In the genomic region with DNA sequence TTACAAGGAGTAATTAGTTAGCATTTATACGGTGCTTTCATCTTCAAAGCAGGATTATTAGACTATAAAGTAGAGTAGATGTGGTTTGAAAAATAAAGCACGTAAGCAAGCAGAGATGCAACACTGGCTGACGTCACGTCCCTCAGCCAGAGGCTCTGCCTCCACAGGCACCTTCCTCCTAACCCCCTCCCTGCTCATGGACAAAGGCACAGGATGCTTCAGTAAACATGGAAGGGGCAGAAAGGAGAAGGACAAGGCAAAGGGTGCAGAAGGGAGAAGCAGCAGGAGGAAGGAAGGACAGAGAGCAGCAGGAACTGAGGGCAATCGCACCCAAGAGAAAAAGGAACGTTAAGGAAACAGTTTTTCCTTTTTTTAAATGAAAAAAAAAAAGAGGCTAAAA, we compare ENCODE assay signal across 24 mouse cellular contexts. TPM values are rescaled to one million over a fixed set of nuclear protein-coding genes. Genes with fewer than 3 reads are reported as not detected.
DNase-seq lines count a peak whose midpoint lies in the region; ATAC-seq and TF ChIP-seq lines count a peak whose summit lies in the region.
"Had no signal": no experiment of that assay in that cellular context is flagged by ENCODE, and none has a peak within 500 bp of the region (broad histone marks: within the 10 kb centered on the region; RNA-seq: fewer than 3 reads in every experiment).

No protein-coding gene starts in this region.

- no peak for TF ChIP-seq POLR2A in lung, adult 2 months (IDR thresholded peaks at IDR 0.05; ENCODE audit: borderline replicate concordance, extremely low read depth, low read depth, low read length)
- no peak for TF ChIP-seq POLR2A in thymus, adult 2 months (IDR thresholded peaks at IDR 0.05; ENCODE audit: control insufficient read depth, extremely low read depth, insufficient read depth, low read length, poor library complexity)

- no peak overlapping the region for H3K27ac ChIP-seq in thymus, adult 2 months (ENCODE audit: control insufficient read depth, insufficient read depth, low read length)
- H3K27ac ChIP-seq: embryonic facial prominence, embryonic 13.5 days; embryonic facial prominence, embryonic 15.5 days; forebrain, embryonic 10.5 days; forebrain, embryonic 12.5 days had no signal

- DNase-seq in lung, postnatal 10 days, result peak; percentile 42
- no peak for DNase-seq in lung, adult 2 months
- peak; percentile 55 for DNase-seq in lung, postnatal 36 days
- no peak for DNase-seq in layer of hippocampus, adult 8-10 months (ENCODE audit: low spot score in 2 of 2)
- no peak for DNase-seq in thymus, adult 2 months
- no peak for DNase-seq in frontal cortex, postnatal 25 days (ENCODE audit: low spot score in 2 of 2)
- DNase-seq: adrenal gland, adult 2 months; adrenal gland, postnatal 10 days; adrenal gland, postnatal 25 days; cerebellum, adult 11 months; cerebellum, adult 18-20 months; cerebellum, adult 8-10 months; cerebellum, adult 9-11 months; cerebellum, postnatal 14 days; cerebellum, postnatal 36 days; embryo, embryonic 11 days had no signal

- peaks cover 2% of the 10 kb centered on the region; the same call in 1 of the 2 replicates for H3K4me1 ChIP-seq in lung, adult 2 months (ENCODE audit: control insufficient read depth, insufficient read depth, low read length)
- peaks cover 24% of the 10 kb centered on the region for H3K4me1 ChIP-seq in megakaryocyte, embryonic 14.5 days
- no peaks in the 10 kb centered on the region for H3K4me1 ChIP-seq in thymus, adult 2 months (replicated peaks; ENCODE audit: control insufficient read depth, insufficient read depth, low read length)

- TF ChIP-seq CTCF in lung, adult 2 months (IDR thresholded peaks at IDR 0.05; ENCODE audit: insufficient read depth, low read length), result no peak
- no peak for TF ChIP-seq CTCF in thymus, adult 2 months (IDR thresholded peaks at IDR 0.05; ENCODE audit: borderline replicate concordance, control insufficient read depth, extremely low read depth, insufficient read depth, low read length, poor library complexity)

- ATAC-seq in granulocyte monocyte progenitor cell, adult 5-6 weeks (replicated peaks; ENCODE audit: poor library complexity, severe bottlenecking), result peak; percentile 56
- ATAC-seq: forebrain, embryonic 14.5 days had no signal

- H3K4me3 ChIP-seq in lung, adult 2 months (replicated peaks; ENCODE audit: extremely low read depth, low read depth, low read length), result no peak overlapping the region
- peak overlapping the region; percentile 78 for H3K4me3 ChIP-seq in megakaryocyte, embryonic 14.5 days (replicated peaks)
- H3K4me3 ChIP-seq in thymus, adult 2 months (ENCODE audit: control insufficient read depth, insufficient read depth, low read length), result no peak overlapping the region
- H3K4me3 ChIP-seq: embryonic facial prominence, embryonic 13.5 days; embryonic facial prominence, embryonic 15.5 days; erythroblast, embryonic 14.5 days; forebrain, embryonic 10.5 days; forebrain, embryonic 12.5 days had no signal

- H3K27me3 ChIP-seq in megakaryocyte, embryonic 14.5 days (replicated peaks), result no peaks in the 10 kb centered on the region
- no peaks in the 10 kb centered on the region for H3K27me3 ChIP-seq in thymus, adult 2 months (ENCODE audit: control insufficient read depth, insufficient read depth, low read length)
- H3K27me3 ChIP-seq: embryonic facial prominence, embryonic 15.5 days had no signal

- WGBS in lung, adult 2 months, result 53% methylated on average over 6 of the region's 6 CpGs
- 76% methylated on average over 6 of the region's 6 CpGs for whole genome bisulfite sequencing in thymus, adult 2 months

- peaks cover 19% of the 10 kb centered on the region for H3K36me3 ChIP-seq in megakaryocyte, embryonic 14.5 days (replicated peaks; ENCODE audit: low read length)
- H3K36me3 ChIP-seq in thymus, adult 2 months (ENCODE audit: control insufficient read depth, insufficient read depth, low read length), result no peaks in the 10 kb centered on the region
- H3K36me3 ChIP-seq: embryonic facial prominence, embryonic 13.5 days; embryonic facial prominence, embryonic 15.5 days; forebrain, embryonic 12.5 days had no signal

- no peaks in the 10 kb centered on the region for H3K9me3 ChIP-seq in megakaryocyte, embryonic 14.5 days
- H3K9me3 ChIP-seq: embryonic facial prominence, embryonic 13.5 days; embryonic facial prominence, embryonic 15.5 days; forebrain, embryonic 10.5 days; forebrain, embryonic 12.5 days had no signal

RNA-seq across cellular contexts. Expression of gene Pex14, which starts 43.8 kb away (rescaled TPM):
- 36.3 and 39.2 TPM in 2 replicates for polyA plus RNA-seq in lung, adult 2 months (2012; rRNA removed)
- 12.0 and 19.9 TPM in 2 replicates for total RNA-seq in granulocyte monocyte progenitor cell, adult 5-6 weeks (2014; fragmentation: Nextera tagmentation)
- total RNA-seq in granulocyte monocyte progenitor cell, adult 5-6 weeks (2017), result 12.5 and 13.6 TPM in 2 replicates
- 40.1 and 45.3 TPM in 2 replicates for polyA plus RNA-seq in megakaryocyte, embryonic 14.5 days (2012; ENCODE audit: insufficient read depth, low replicate concordance)
- total RNA-seq in layer of hippocampus, adult 8-10 months (2022), result 10 to 100 TPM; 44.2 to 48.7 (median 46.2) TPM
- 40.4 and 45.0 TPM in 2 replicates for polyA plus RNA-seq in thymus, adult 2 months (2012; rRNA removed)

RNA-seq across cellular contexts. Expression of gene Dffa, which starts 48.1 kb away (rescaled TPM):
- polyA plus RNA-seq in lung, adult 2 months (2012; rRNA removed), result 15.2 and 19.4 TPM in 2 replicates
- 20.7 and 24.6 TPM in 2 replicates for total RNA-seq in granulocyte monocyte progenitor cell, adult 5-6 weeks (2014; fragmentation: Nextera tagmentation)
- total RNA-seq in granulocyte monocyte progenitor cell, adult 5-6 weeks (2017), result 20.3 and 26.8 TPM in 2 replicates
- polyA plus RNA-seq in megakaryocyte, embryonic 14.5 days (2012; ENCODE audit: insufficient read depth, low replicate concordance), result 1.9 and 3.8 TPM in 2 replicates
- total RNA-seq in layer of hippocampus, adult 8-10 months (2022), result 10 to 100 TPM; 52.4 to 57.7 (median 54.2) TPM
- 40.2 and 40.3 TPM in 2 replicates for polyA plus RNA-seq in thymus, adult 2 months (2012; rRNA removed)

Comparison
In these comparisons a context has a peak if more than half of its experiments do, and no peak if none do; other contexts are left out.
1. DNase-seq: peak in lung, postnatal 10 days (single experiment) and lung, postnatal 36 days (single experiment); none in lung, adult 2 months (single experiment), layer of hippocampus, adult 8-10 months (0 of 2), thymus, adult 2 months (single experiment) and frontal cortex, postnatal 25 days (0 of 2).